Mouse (Mus musculus): ENCODE measurements around the gene Prss21. TPM values are rescaled to one million over a fixed set of nuclear protein-coding genes. Genes with fewer than 3 reads are reported as not detected.

Gene Prss21
- polyA plus RNA-seq (2015; fragmentation: Nextera tagmentation; extraction: Ambion mirVana), result not detected in 2 replicates

GRCm38 (mm10) chr17:23867756-23868155 lies at the start of gene Prss21:
Gene Prss21 (plus strand): TSS chr17:23868056.

GRCm38 (mm10) chr17:23829064-23829619 lies 38.7 kb upstream of the Prss21 start, which contains the start of gene Elob:
Gene Elob (minus strand): TSS chr17:23829136.

GRCm38 (mm10) chr17:23836006-23836575 lies 31.8 kb upstream of the Prss21 start, which contains the start of gene Prss33:
Gene Prss33 (minus strand): TSS chr17:23836056.

DNA sequence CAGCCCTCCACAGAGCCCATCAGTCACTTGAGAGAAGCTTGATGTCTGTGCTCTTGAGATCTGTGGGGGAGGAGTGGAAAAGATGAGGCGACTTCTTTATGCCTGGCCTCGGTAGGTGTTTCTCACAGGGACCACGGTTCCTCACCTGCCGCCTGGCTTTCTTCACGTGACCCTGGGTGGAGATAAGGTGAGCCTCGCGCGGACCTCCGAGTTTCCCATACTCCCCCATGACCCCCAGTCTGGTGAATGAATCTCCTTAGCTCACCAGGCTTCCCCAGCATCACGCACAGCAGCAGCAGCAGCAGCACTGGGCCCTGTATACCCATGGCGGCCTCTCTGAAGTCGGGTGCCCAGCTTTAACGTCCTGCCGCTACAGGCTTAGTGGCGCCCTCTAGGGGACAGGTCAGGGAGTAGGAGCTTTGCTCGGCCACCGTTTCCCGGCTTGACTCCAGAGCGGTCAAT lies 24.0 kb upstream of the Prss21 start, which contains the start of the genes Prss32 and Prss41:
Prss32 (plus strand) TSS at position 44 of the 462 bp plus-strand sequence.
Prss41 (minus strand) TSS at position 361 of the 462 bp plus-strand sequence.

GRCm38 (mm10) chr17:23880576-23880975 lies 12.7 kb downstream of the Prss21 start, which contains the start of the genes Dcpp1 and Dcpp2:
Gene Dcpp1 (plus strand): TSS chr17:23880876.
Gene Dcpp2 (plus strand): TSS chr17:23880880.

DNA sequence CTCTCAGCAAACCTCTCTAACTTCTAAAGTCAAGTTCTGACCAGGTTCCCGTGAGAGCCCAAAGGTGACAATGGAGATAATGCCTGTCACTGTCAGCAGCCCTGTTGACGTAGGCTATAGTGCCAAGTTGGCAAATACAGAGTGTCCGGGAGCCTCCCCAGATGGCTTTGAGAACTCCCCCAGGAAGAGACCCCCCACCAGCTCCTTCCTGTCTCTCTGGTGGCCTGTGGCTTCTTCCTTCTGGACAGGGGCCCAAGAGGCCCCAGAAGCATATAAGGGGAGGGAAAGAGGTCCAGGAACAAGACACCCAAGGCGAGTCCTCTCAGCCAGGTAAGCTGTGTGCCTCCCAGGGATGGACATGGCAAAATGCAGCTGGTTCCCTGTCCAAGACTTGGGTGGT lies 49.3 kb downstream of the Prss21 start, which contains the start of gene Dcpp3:
Dcpp3 (plus strand) TSS at position 301 of the 400 bp plus-strand sequence.

Small RNAs within 50 kb of the gene (microRNA-seq; reads per million reads assigned to microRNA genes)
- 0.87 reads per million for gene Mir5125

Other genes with a start within 250 kb of the Prss21 start
- 1.4 and 1.7 TPM in 2 replicates for gene Mmp25, start 222.8 kb upstream of the Prss21 start, polyA plus RNA-seq (2015; fragmentation: Nextera tagmentation; extraction: Ambion mirVana)
- 0.23 TPM in 2 replicates for gene Bicdl2, start 207.6 kb upstream of the Prss21 start, polyA plus RNA-seq (2015; fragmentation: Nextera tagmentation; extraction: Ambion mirVana)
- 207 and 248 TPM in 2 replicates for gene Hcfc1r1, start 194.5 kb upstream of the Prss21 start, polyA plus RNA-seq (2015; fragmentation: Nextera tagmentation; extraction: Ambion mirVana)
- gene Thoc6, start 194.2 kb upstream of the Prss21 start, polyA plus RNA-seq (2015; fragmentation: Nextera tagmentation; extraction: Ambion mirVana), result 29.4 and 33.2 TPM in 2 replicates
- 14.4 and 18.7 TPM in 2 replicates for gene Tnfrsf12a, start 190.6 kb upstream of the Prss21 start, polyA plus RNA-seq (2015; fragmentation: Nextera tagmentation; extraction: Ambion mirVana)
- gene Cldn6, start 188.8 kb upstream of the Prss21 start, polyA plus RNA-seq (2015; fragmentation: Nextera tagmentation; extraction: Ambion mirVana), result 0.23 and 0.35 TPM in 2 replicates
- 0.20 and 0.79 TPM in 2 replicates for gene Cldn9, start 184.0 kb upstream of the Prss21 start, polyA plus RNA-seq (2015; fragmentation: Nextera tagmentation; extraction: Ambion mirVana)
- gene 1520401A03Rik, start 145.3 kb upstream of the Prss21 start, polyA plus RNA-seq (2015; fragmentation: Nextera tagmentation; extraction: Ambion mirVana), result 0.19 TPM in 1 of 2 replicates, not detected in the other
- 14.5 and 16.2 TPM in 2 replicates for gene Pkmyt1, start 141.7 kb upstream of the Prss21 start, polyA plus RNA-seq (2015; fragmentation: Nextera tagmentation; extraction: Ambion mirVana)
- 64.8 and 68.8 TPM in 2 replicates for gene Paqr4, start 127.2 kb upstream of the Prss21 start, polyA plus RNA-seq (2015; fragmentation: Nextera tagmentation; extraction: Ambion mirVana)
- 1.2 and 1.6 TPM in 2 replicates for gene Kremen2, start 122.2 kb upstream of the Prss21 start, polyA plus RNA-seq (2015; fragmentation: Nextera tagmentation; extraction: Ambion mirVana)
- gene Flywch1, start 96.5 kb upstream of the Prss21 start, polyA plus RNA-seq (2015; fragmentation: Nextera tagmentation; extraction: Ambion mirVana), result 162 and 181 TPM in 2 replicates
- gene Flywch2, start 82.0 kb upstream of the Prss21 start, polyA plus RNA-seq (2015; fragmentation: Nextera tagmentation; extraction: Ambion mirVana), result 111 and 120 TPM in 2 replicates
- 455 and 462 TPM in 2 replicates for gene Srrm2, start 77.5 kb upstream of the Prss21 start, polyA plus RNA-seq (2015; fragmentation: Nextera tagmentation; extraction: Ambion mirVana)
- gene Elob, start 38.9 kb upstream of the Prss21 start, polyA plus RNA-seq (2015; fragmentation: Nextera tagmentation; extraction: Ambion mirVana), result 1,482 and 1,529 TPM in 2 replicates
- not detected in 2 replicates for gene Prss33, start 32.0 kb upstream of the Prss21 start, polyA plus RNA-seq (2015; fragmentation: Nextera tagmentation; extraction: Ambion mirVana)
- gene Prss32, start 24.2 kb upstream of the Prss21 start, polyA plus RNA-seq (2015; fragmentation: Nextera tagmentation; extraction: Ambion mirVana), result 0.12 TPM in 1 of 2 replicates, not detected in the other
- 0.86 and 1.6 TPM in 2 replicates for gene Prss41, start 23.9 kb upstream of the Prss21 start, polyA plus RNA-seq (2015; fragmentation: Nextera tagmentation; extraction: Ambion mirVana)
- gene Dcpp1, start 12.8 kb downstream of the Prss21 start, polyA plus RNA-seq (2015; fragmentation: Nextera tagmentation; extraction: Ambion mirVana), result not detected in 2 replicates
- gene Dcpp2, start 12.8 kb downstream of the Prss21 start, polyA plus RNA-seq (2015; fragmentation: Nextera tagmentation; extraction: Ambion mirVana), result not detected in 2 replicates
- gene Dcpp3, start 49.4 kb downstream of the Prss21 start, polyA plus RNA-seq (2015; fragmentation: Nextera tagmentation; extraction: Ambion mirVana), result not detected in 2 replicates
- gene Sbp, start 73.6 kb downstream of the Prss21 start, polyA plus RNA-seq (2015; fragmentation: Nextera tagmentation; extraction: Ambion mirVana), result not detected in 2 replicates
- not detected in 2 replicates for gene Sbpl, start 87.2 kb downstream of the Prss21 start, polyA plus RNA-seq (2015; fragmentation: Nextera tagmentation; extraction: Ambion mirVana)
- gene Prss30, start 112.5 kb downstream of the Prss21 start, polyA plus RNA-seq (2015; fragmentation: Nextera tagmentation; extraction: Ambion mirVana), result not detected in 2 replicates
- gene Prss22, start 130.0 kb downstream of the Prss21 start, polyA plus RNA-seq (2015; fragmentation: Nextera tagmentation; extraction: Ambion mirVana), result not detected in 2 replicates
- gene Prss27, start 170.1 kb downstream of the Prss21 start, polyA plus RNA-seq (2015; fragmentation: Nextera tagmentation; extraction: Ambion mirVana), result 0.15 TPM in 1 of 2 replicates, not detected in the other
- 89.6 and 92.0 TPM in 2 replicates for gene Kctd5, start 205.4 kb downstream of the Prss21 start, polyA plus RNA-seq (2015; fragmentation: Nextera tagmentation; extraction: Ambion mirVana)